Mouse (Mus musculus) G1E (cell line): ENCODE data around the gene Spata32. TPM values are rescaled to one million over a fixed set of nuclear protein-coding genes. Genes with fewer than 3 reads are reported as not detected.
"Not testable (repeated sequence)": the region's sequence is repeated elsewhere in the genome, so short reads cannot be mapped to it uniquely, and the experiment has no call there.

Experiments
- ATAC-seq: 2 replicates; pipeline ENCODE4 v1.8.0; 2016; ENCODE audit warnings: mild to moderate bottlenecking; ENCODE audit not compliant: insufficient number of reproducible peaks, poor library complexity, low FRiP score, severe bottlenecking; ENCODE audit errors: extremely low read depth
- DNase-seq: peaks from one replicate; pipeline ENCODE4 v3.0.0; 2012; ENCODE audit warnings: low spot score
- H3K27me3 ChIP-seq: 2 replicates; pipeline ENCODE4 v1.6.1; 2012; ENCODE audit warnings: mild to moderate bottlenecking, low read length, inconsistent platforms; ENCODE audit not compliant: insufficient read depth
- H3K36me3 ChIP-seq: replicated peaks from 2 replicates; pipeline ENCODE3; 2012; ENCODE audit warnings: mild to moderate bottlenecking, inconsistent platforms
- H3K4me1 ChIP-seq: 2 replicates; pipeline ENCODE4 v1.6.1; 2012; ENCODE audit warnings: low read depth, low read length, inconsistent platforms, mixed read lengths; ENCODE audit not compliant: insufficient read depth
- H3K4me3 ChIP-seq: 2 replicates; pipeline ENCODE4 v1.5.1; 2012; ENCODE audit warnings: low read depth, mild to moderate bottlenecking, inconsistent platforms, low read length, moderate library complexity, mixed read lengths
- H3K9me3 ChIP-seq: replicated peaks from 2 replicates; pipeline ENCODE4 v1.6.1; 2012; ENCODE audit warnings: inconsistent platforms
- CTCF ChIP-seq: IDR thresholded peaks from 2 replicates; pipeline ENCODE4 v1.5.1; 2012; ENCODE audit warnings: low read depth, low read length, inconsistent platforms, mixed read lengths
- GATA1 ChIP-seq: IDR thresholded peaks from 2 replicates; pipeline ENCODE4 v1.6.1; 2012; ENCODE audit warnings: borderline replicate concordance, low read length, inconsistent platforms, mixed read lengths
- GATA2 ChIP-seq: IDR thresholded peaks from 2 replicates; pipeline ENCODE4 v1.6.1; 2012; ENCODE audit warnings: low read depth, low read length, inconsistent platforms, borderline replicate concordance
- POLR2AphosphoS5 ChIP-seq: IDR thresholded peaks from 2 replicates; pipeline ENCODE4 v1.6.1; 2012; ENCODE audit warnings: low read depth, low read length, inconsistent platforms; ENCODE audit not compliant: insufficient replicate concordance
- TAL1 ChIP-seq: conservative IDR thresholded peaks from 2 replicates; pipeline ENCODE4 v1.6.1; 2012; ENCODE audit warnings: low read depth, low read length, inconsistent platforms, mixed read lengths
- polyA plus RNA-seq: library from polyadenylated mRNA; stranded (reverse); fragments of >175 nt; gene quantifications from 2 replicates; pipeline ENCODE4 v1.2.3, GENCODE M21; 2012
- total RNA-seq, 2 experiments: library from RNA; stranded (forward) in 1 of 2; stranded (reverse) in 1 of 2; fragments of 200-1000 nt in 1 of 2; fragments of >200 nt in 1 of 2; fragmentation: Nextera tagmentation in 1 of 2; gene quantifications; 2 replicates each; pipeline ENCODE4 v1.2.3; 2014 to 2017

Gene Spata32
- total and polyA plus RNA-seq, 3 experiments = 0.16 TPM; not detected in 2

DNA sequence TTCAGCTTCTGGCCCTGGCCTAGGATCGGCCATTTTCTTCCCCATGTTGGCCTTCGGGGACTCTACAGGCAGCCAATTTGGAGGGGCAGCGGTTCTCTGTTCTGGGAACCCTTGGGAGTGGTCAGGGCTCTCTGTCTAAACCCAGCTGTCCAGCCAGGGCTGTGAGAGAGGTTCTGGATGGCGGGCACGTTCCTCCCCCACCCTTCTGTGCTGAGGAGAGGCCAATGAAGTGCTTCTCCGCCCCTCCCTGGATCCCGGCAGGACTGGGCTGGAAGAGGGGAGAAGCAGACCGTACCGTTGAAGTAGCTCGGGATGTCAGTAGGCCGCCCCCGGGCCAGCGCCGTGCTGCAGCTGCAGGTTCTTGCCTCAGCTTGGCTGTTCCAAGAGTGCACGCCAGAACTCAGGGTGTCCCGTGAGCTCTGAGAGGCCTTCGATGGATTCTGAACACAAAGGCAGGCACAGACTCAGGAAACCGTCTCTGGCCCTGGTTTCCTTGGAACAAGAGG lies 5.8 kb upstream of the Spata32 start:
- peaks cover 82% of the 10 kb centered on the region for H3K36me3 ChIP-seq

DNA sequence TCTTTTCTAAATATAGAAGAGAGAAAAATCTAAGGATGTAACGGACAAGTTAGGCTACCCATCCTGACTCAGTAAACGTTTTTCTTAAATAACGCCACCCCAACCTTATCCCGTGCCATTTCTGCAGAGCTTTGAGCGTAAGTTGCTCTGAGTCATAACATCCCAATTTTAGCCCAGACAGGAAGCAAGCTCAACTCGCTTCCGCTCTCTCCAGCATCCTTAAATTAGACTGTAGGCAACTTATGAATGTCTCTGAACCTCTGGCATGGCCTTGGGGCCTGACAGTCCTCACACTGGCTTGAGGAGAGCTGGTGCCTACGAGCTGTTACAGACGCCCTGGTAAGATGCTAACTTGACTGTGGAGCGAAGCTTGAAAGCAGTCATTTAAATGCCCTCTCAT lies 5.2 kb upstream of the Spata32 start:
- Histone ChIP-seq H3K27me3 (peaks cover under 1% of the 10 kb centered on the region; the same call in 1 of the 2 replicates), H3K36me3 (peaks cover 77% of the 10 kb centered on the region), H3K4me1 (peaks cover 24% of the 10 kb centered on the region), H3K9me3 (no peaks in the 10 kb centered on the region), H3K4me3 (no peak overlapping the region)
- ATAC-seq (no peak), DNase-seq (no peak)
- TF ChIP-seq GATA1 (no peak), TAL1 (no peak), POLR2AphosphoS5 (no peak), CTCF (no peak), GATA2 (no peak)

More for the DNA sequence above, 5.8 kb upstream of the Spata32 start:
- H3K4me1 ChIP-seq = peaks cover 24% of the 10 kb centered on the region
- no peaks in the 10 kb centered on the region for H3K27me3 ChIP-seq
- H3K4me3 ChIP-seq = no peak overlapping the region
- DNase-seq (no peak), ATAC-seq (no peak)
- no peaks in the 10 kb centered on the region for H3K9me3 ChIP-seq
- no peak for TF ChIP-seq POLR2AphosphoS5
- TF ChIP-seq CTCF = no peak
- TF ChIP-seq GATA1 = no peak
- TF ChIP-seq TAL1 = no peak
- no peak for TF ChIP-seq GATA2

DNA sequence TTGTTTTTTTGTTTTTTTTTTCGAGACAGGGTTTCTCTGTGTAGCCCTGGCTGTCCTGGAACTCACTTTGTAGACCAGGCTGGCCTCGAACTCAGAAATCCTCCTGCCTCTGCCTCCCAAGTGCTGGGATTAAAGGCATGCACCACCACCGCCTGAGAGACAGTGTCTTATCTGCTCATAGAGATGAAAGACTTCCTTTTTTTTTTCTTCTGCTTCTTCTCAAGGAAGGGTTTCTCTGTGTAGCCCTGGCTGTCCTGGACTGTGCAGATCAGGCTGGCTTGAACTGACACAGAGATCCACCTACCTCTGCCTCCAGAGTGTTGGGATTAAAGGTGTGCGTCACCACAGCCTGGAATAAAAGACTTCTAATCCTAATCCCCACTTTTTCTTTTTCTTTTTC lies 4.5 kb upstream of the Spata32 start:
- not testable (repeated sequence) for H3K4me3 ChIP-seq, H3K9me3 ChIP-seq, DNase-seq, ATAC-seq, H3K27me3 ChIP-seq
- H3K4me1 ChIP-seq = peaks cover 24% of the 10 kb centered on the region
- peaks cover 73% of the 10 kb centered on the region for H3K36me3 ChIP-seq

- Histone ChIP-seq H3K36me3 (peaks cover 60% of the 10 kb centered on the region), H3K4me1 (peaks cover 24% of the 10 kb centered on the region), H3K4me3 (no peak overlapping the region), H3K9me3 (no peaks in the 10 kb centered on the region), H3K27me3 (peaks cover 13% of the 10 kb centered on the region; the same call in 1 of the 2 replicates)
- ATAC-seq = no peak
- TF ChIP-seq TAL1 = no peak
- no peak for TF ChIP-seq CTCF
- no peak for TF ChIP-seq GATA1
- no peak for TF ChIP-seq POLR2AphosphoS5
- TF ChIP-seq GATA2 = no peak
- no peak for DNase-seq
Observed at GRCm38 (mm10) chr11:103221437-103221836, 3.2 kb upstream of the Spata32 start.

DNA sequence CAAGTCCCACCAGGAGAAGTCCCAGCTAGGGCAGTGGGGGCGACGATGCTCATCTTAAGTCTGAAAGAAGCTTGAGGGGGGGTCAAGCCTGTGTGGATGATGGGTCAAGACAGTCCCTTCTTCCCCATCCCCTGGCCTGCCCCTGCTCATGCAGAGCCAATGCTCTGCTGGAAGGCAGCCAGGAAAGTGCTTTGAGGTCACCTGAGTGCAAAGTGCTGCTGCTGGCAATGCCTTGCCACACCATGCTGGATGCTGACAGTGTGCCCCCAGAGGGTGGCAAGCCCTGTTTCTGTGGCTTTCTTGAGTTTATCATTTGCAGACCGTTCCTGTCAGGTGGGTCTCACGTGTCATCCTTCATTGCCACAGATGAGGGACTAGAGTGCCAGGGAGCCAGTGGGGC lies 1.8 kb upstream of the Spata32 start:
- H3K4me3 ChIP-seq = no peak overlapping the region
- H3K4me1 ChIP-seq = peaks cover 31% of the 10 kb centered on the region
- H3K9me3 ChIP-seq = no peaks in the 10 kb centered on the region
- ATAC-seq (no peak; the same call in 1 of the 2 replicates), DNase-seq (no peak)
- peaks cover 45% of the 10 kb centered on the region for H3K36me3 ChIP-seq
- TF ChIP-seq GATA2 (no peak), CTCF (no peak)
- H3K27me3 ChIP-seq = peaks cover 15% of the 10 kb centered on the region

GRCm38 (mm10) chr11:103219259-103219658 lies 1.0 kb upstream of the Spata32 start:
- Histone ChIP-seq H3K4me3 (no peak overlapping the region), H3K36me3 (peaks cover 38% of the 10 kb centered on the region), H3K27me3 (peaks cover 15% of the 10 kb centered on the region), H3K4me1 (peaks cover 33% of the 10 kb centered on the region), H3K9me3 (no peaks in the 10 kb centered on the region)
- ATAC-seq (no peak), DNase-seq (no peak)
- TF ChIP-seq CTCF (no peak), GATA1 (no peak), POLR2AphosphoS5 (no peak), TAL1 (no peak), GATA2 (no peak)

- H3K27me3 ChIP-seq = peaks cover 15% of the 10 kb centered on the region
- no peak for TF ChIP-seq CTCF
- TF ChIP-seq TAL1 = no peak
- no peak for TF ChIP-seq GATA1
- no peak for TF ChIP-seq GATA2
- no peak for TF ChIP-seq POLR2AphosphoS5
- ATAC-seq = no peak
Observed at GRCm38 (mm10) chr11:103218517-103218901, 277 bp upstream of the Spata32 start.

More at GRCm38 (mm10) chr11:103218517-103218901, 277 bp upstream of the Spata32 start:
- H3K36me3 ChIP-seq = peaks cover 31% of the 10 kb centered on the region
- H3K4me3 ChIP-seq = no peak overlapping the region
- DNase-seq = no peak
- H3K4me1 ChIP-seq = peaks cover 33% of the 10 kb centered on the region
- H3K9me3 ChIP-seq = peaks cover 4% of the 10 kb centered on the region
